9 mouse cellular contexts compared by ENCODE assay signal in genomic region chr5:113152663-113153507, GRCm38 (mm10).
DNase-seq lines count a peak whose midpoint lies in the region; ATAC-seq lines count a peak whose summit lies in the region.
"Had no signal": no experiment of that assay in that cellular context is flagged by ENCODE, and none has a peak within 500 bp of the region (broad histone marks: within the 10 kb centered on the region; RNA-seq: fewer than 3 reads in every experiment).

No protein-coding gene starts in this region.

- 66% methylated on average over 22 of the region's 22 CpGs for WGBS in heart, embryonic 10.5 days
- WGBS in stomach, embryonic 14.5 days, result 56% methylated on average over 22 of the region's 22 CpGs

- H3K4me2 ChIP-seq in stomach, embryonic 14.5 days (replicated peaks; ENCODE audit: low read depth, low read length), result 0 out of 2 replicates have a peak overlapping the region, but pooled peaks have one; percentile 10

- no peaks in the 10 kb centered on the region for H3K36me3 ChIP-seq in heart, embryonic 10.5 days
- H3K36me3 ChIP-seq in stomach, embryonic 14.5 days (ENCODE audit: control insufficient read depth, insufficient read depth, low read length), result no peaks in the 10 kb centered on the region

- H3K9me3 ChIP-seq in heart, embryonic 10.5 days, result no peaks in the 10 kb centered on the region
- no peaks in the 10 kb centered on the region for H3K9me3 ChIP-seq in stomach, embryonic 14.5 days (ENCODE audit: control insufficient read depth, low read depth, low read length)

- H3K27me3 ChIP-seq in heart, embryonic 10.5 days (ENCODE audit: insufficient read depth, poor library complexity, severe bottlenecking), result no peaks in the 10 kb centered on the region
- H3K27me3 ChIP-seq in stomach, embryonic 14.5 days (ENCODE audit: control insufficient read depth, insufficient read depth, low read length), result no peaks in the 10 kb centered on the region

- peak overlapping the region; percentile 75 for H3K27ac ChIP-seq in heart, embryonic 10.5 days
- peak overlapping the region; percentile 91 for H3K27ac ChIP-seq in stomach, embryonic 14.5 days (ENCODE audit: low read length)

- H3K4me1 ChIP-seq in heart, embryonic 10.5 days, result peaks cover 71% of the 10 kb centered on the region
- peaks cover 24% of the 10 kb centered on the region for H3K4me1 ChIP-seq in stomach, embryonic 14.5 days (ENCODE audit: control insufficient read depth, insufficient read depth, low read length)

- no peak overlapping the region; the same call in 1 of the 2 replicates for H3K9ac ChIP-seq in stomach, embryonic 14.5 days (replicated peaks; ENCODE audit: low read depth, low read length)

- DNase-seq in heart, embryonic 10.5 days (ENCODE audit: low spot score), result no peak
- DNase-seq in heart, postnatal 36 days, result no peak
- peak; percentile 44 for DNase-seq in MN1 (ENCODE audit: low spot score)
- DNase-seq in gonadal fat pad, adult 2 months (ENCODE audit: low read depth), result peak; percentile 58
- peak; percentile 72 for DNase-seq in kidney, postnatal 10 days
- no peak for DNase-seq in thymus, postnatal 36 days
- DNase-seq in embryo, embryonic 9.5 days (ENCODE audit: extremely low spot score), result no peak

- intact Hi-C loops in heart, postnatal 36 days (cut with DNase I), result no loop called here

- no peak overlapping the region for H3K4me3 ChIP-seq in heart, embryonic 10.5 days
- H3K4me3 ChIP-seq in stomach, embryonic 14.5 days (ENCODE audit: low read depth, low read length), result no peak overlapping the region
- H3K4me3 ChIP-seq: erythroblast, embryonic 14.5 days had no signal

- peak; percentile 61 for ATAC-seq in stomach, embryonic 14.5 days (ENCODE audit: insufficient number of reproducible peaks, insufficient read depth, low FRiP score, low read depth)

Comparison
In these comparisons a context has a peak if more than half of its experiments do, and no peak if none do; other contexts are left out.
1. DNase-seq: peak in MN1 (single experiment), gonadal fat pad, adult 2 months (single experiment) and kidney, postnatal 10 days (single experiment); none in heart, embryonic 10.5 days (single experiment), heart, postnatal 36 days (0 of 2), thymus, postnatal 36 days (0 of 2) and embryo, embryonic 9.5 days (single experiment).